Mouse (Mus musculus) regulatory T cell (primary cell): Measurements from ENCODE around the gene Zfp810.

ENCODE experiments used
- in situ Hi-C: fragments of 300-600 bp; cut with MboI, MseI; formaldehyde crosslinking; loops from one replicate; pipeline ENCODE4 v1.15.1; 2025; ENCODE audit warnings: high pct_unique_total_duplicates

The Zfp810 gene

GRCm38 (mm10) chr9:22260092-22260422, 47.4 kb downstream of the Zfp810 start:
- in situ Hi-C loops: no loop called here

GRCm38 (mm10) chr9:22259184-22260091, 48.0 kb downstream of the Zfp810 start, which contains the start of gene Zfp599:
Gene Zfp599, minus strand, starts transcription at chr9:22259895.
- in situ Hi-C loops: no loop called here

GRCm38 (mm10) chr9:22258784-22259183, 48.7 kb downstream of the Zfp810 start:
- in situ Hi-C loops: no loop called here

- in situ Hi-C loops: no loop called here
These were observed 50.9 kb downstream of the Zfp810 start for GRCm38 (mm10) chr9:22256579-22256978.

- in situ Hi-C loops: no loop called here
These were observed 63.2 kb downstream of the Zfp810 start for GRCm38 (mm10) chr9:22244242-22244641.

- in situ Hi-C loops: no loop called here
These were observed 67.4 kb downstream of the Zfp810 start for GRCm38 (mm10) chr9:22240001-22240400.

- in situ Hi-C loops: no loop called here
These were observed 76.9 kb downstream of the Zfp810 start for GRCm38 (mm10) chr9:22230556-22230955.

- in situ Hi-C loops: no loop called here
These were observed 77.4 kb downstream of the Zfp810 start for GRCm38 (mm10) chr9:22230061-22230460.

- in situ Hi-C loops: no loop called here
These were observed 77.9 kb downstream of the Zfp810 start for GRCm38 (mm10) chr9:22229386-22230026.

GRCm38 (mm10) chr9:22226846-22227245, 80.6 kb downstream of the Zfp810 start:
- in situ Hi-C loops: no loop called here
